Mouse (Mus musculus) brown adipose tissue, adult 24 weeks (tissue): ENCODE results near the gene Glmn. TPM values are rescaled to one million over a fixed set of nuclear protein-coding genes. Genes with fewer than 3 reads are reported as not detected.

ENCODE experiments used
- H3K27ac ChIP-seq: fragments of 200-500 bp; replicated peaks from 2 replicates; pipeline ENCODE4 v1.5.1; 2012; ENCODE audit warnings: low read depth, mild to moderate bottlenecking, low read length
- H3K4me1 ChIP-seq: fragments of 200-500 bp; 2 replicates; pipeline ENCODE4 v1.6.1; 2012; ENCODE audit warnings: low read length, mixed read lengths; ENCODE audit not compliant: control insufficient read depth, insufficient read depth, insufficient read length
- H3K4me3 ChIP-seq: fragments of 200-500 bp; 2 replicates; pipeline ENCODE4 v1.5.1; 2012; ENCODE audit warnings: low read depth, mild to moderate bottlenecking, low read length, moderate library complexity; ENCODE audit not compliant: insufficient read depth
- polyA plus RNA-seq: library from polyadenylated mRNA; stranded (reverse); fragments of >200 nt; gene quantifications from 2 replicates; pipeline ENCODE4 v1.2.4, GENCODE M21; 2012; ENCODE audit not compliant: missing spikeins, insufficient read depth, insufficient read length

The Glmn gene
- polyA plus RNA-seq, result 6.3 and 11.4 TPM in 2 replicates

GRCm38 (mm10) chr5:107597301-107598077 lies at the start of gene Glmn, which contains the start of gene Rpap2:
Glmn (minus strand) TSS chr5:107597888.
Rpap2 (plus strand) TSS chr5:107597373.
- Histone ChIP-seq H3K4me1 (0 out of 2 replicates have a peak, but pooled peaks cover 3% of the 10 kb centered on the region), H3K27ac (peak within 1 kb of the TSS; percentile 81), H3K4me3 (peak within 1 kb of the TSS; percentile 99)

GRCm38 (mm10) chr5:107645935-107646334 lies 48.2 kb upstream of the Glmn start:
- Histone ChIP-seq H3K4me3 (no peak overlapping the region), H3K27ac (no peak overlapping the region), H3K4me1 (no peaks in the 10 kb centered on the region)

GRCm38 (mm10) chr5:107644595-107644994 lies 46.9 kb upstream of the Glmn start:
- Histone ChIP-seq H3K27ac (no peak overlapping the region), H3K4me1 (no peaks in the 10 kb centered on the region), H3K4me3 (no peak overlapping the region)

GRCm38 (mm10) chr5:107638366-107638765 lies 40.7 kb upstream of the Glmn start:
- Histone ChIP-seq H3K27ac (no peak overlapping the region), H3K4me1 (no peaks in the 10 kb centered on the region), H3K4me3 (no peak overlapping the region)

- H3K4me3 ChIP-seq, result no peak overlapping the region
- H3K27ac ChIP-seq, result no peak overlapping the region
- no peaks in the 10 kb centered on the region for H3K4me1 ChIP-seq
Observed at GRCm38 (mm10) chr5:107637106-107637505, 39.4 kb upstream of the Glmn start.

GRCm38 (mm10) chr5:107633651-107634050 lies 36.0 kb upstream of the Glmn start:
- Histone ChIP-seq H3K4me3 (no peak overlapping the region), H3K27ac (no peak overlapping the region), H3K4me1 (no peaks in the 10 kb centered on the region)

- H3K27ac ChIP-seq, result no peak overlapping the region
- no peaks in the 10 kb centered on the region for H3K4me1 ChIP-seq
- no peak overlapping the region for H3K4me3 ChIP-seq
Observed at GRCm38 (mm10) chr5:107621327-107621726, 23.6 kb upstream of the Glmn start.

GRCm38 (mm10) chr5:107617986-107618385 lies 20.3 kb upstream of the Glmn start:
- no peaks in the 10 kb centered on the region for H3K4me1 ChIP-seq
- no peak overlapping the region for H3K4me3 ChIP-seq
- H3K27ac ChIP-seq, result no peak overlapping the region

- Histone ChIP-seq H3K4me1 (no peaks in the 10 kb centered on the region), H3K27ac (no peak overlapping the region), H3K4me3 (no peak overlapping the region)
Observed at GRCm38 (mm10) chr5:107611224-107611623, 13.5 kb upstream of the Glmn start.

GRCm38 (mm10) chr5:107598380-107598779 lies 692 bp upstream of the Glmn start:
- Histone ChIP-seq H3K4me3 (no peak overlapping the region; the same call in 1 of the 2 replicates), H3K4me1 (0 out of 2 replicates have a peak, but pooled peaks cover 3% of the 10 kb centered on the region), H3K27ac (no peak overlapping the region)

- no peak overlapping the region for H3K4me3 ChIP-seq
- no peaks in the 10 kb centered on the region for H3K4me1 ChIP-seq
- H3K27ac ChIP-seq, result no peak overlapping the region
Observed at GRCm38 (mm10) chr5:107569148-107569547, 28.5 kb downstream of the Glmn start.

GRCm38 (mm10) chr5:107556969-107557368 lies 40.7 kb downstream of the Glmn start:
- Histone ChIP-seq H3K27ac (no peak overlapping the region), H3K4me3 (no peak overlapping the region), H3K4me1 (no peaks in the 10 kb centered on the region)

- Histone ChIP-seq H3K4me1 (no peaks in the 10 kb centered on the region), H3K4me3 (no peak overlapping the region), H3K27ac (no peak overlapping the region)
Observed at GRCm38 (mm10) chr5:107554336-107554735, 43.4 kb downstream of the Glmn start.

- Histone ChIP-seq H3K4me3 (no peak overlapping the region), H3K27ac (no peak overlapping the region), H3K4me1 (no peaks in the 10 kb centered on the region)
Observed at GRCm38 (mm10) chr5:107548444-107548843, 49.2 kb downstream of the Glmn start.

- no peak overlapping the region for H3K27ac ChIP-seq
- H3K4me3 ChIP-seq, result no peak overlapping the region
Observed at GRCm38 (mm10) chr5:107547955-107548354, 49.7 kb downstream of the Glmn start.

GRCm38 (mm10) chr5:107545927-107546326 lies 51.8 kb downstream of the Glmn start:
- Histone ChIP-seq H3K27ac (no peak overlapping the region), H3K4me1 (no peaks in the 10 kb centered on the region), H3K4me3 (no peak overlapping the region)

More at GRCm38 (mm10) chr5:107547955-107548354, 49.7 kb downstream of the Glmn start:
- no peaks in the 10 kb centered on the region for H3K4me1 ChIP-seq
